Comparison of ENCODE assay signal across 22 mouse cellular contexts in the genomic region with DNA sequence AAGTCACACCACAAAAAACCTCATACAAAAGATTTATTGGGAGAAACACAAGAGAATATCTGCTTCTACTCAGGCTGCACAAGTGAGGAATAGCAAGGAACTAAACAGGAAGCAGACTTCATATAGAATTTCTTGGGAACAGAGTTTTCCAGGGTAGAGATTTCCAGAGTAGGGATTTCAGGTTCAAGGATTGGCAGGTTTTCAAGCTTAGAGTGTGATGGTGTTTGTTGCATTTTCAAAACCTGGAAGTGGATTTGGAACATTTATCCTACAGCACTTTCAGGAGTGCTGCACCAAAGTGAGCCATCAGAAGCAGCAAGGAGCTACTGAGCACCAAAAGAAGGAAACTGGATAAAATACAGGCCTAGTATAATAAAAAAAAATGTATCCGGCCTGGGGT.
"Had no signal": no experiment of that assay in that cellular context is flagged by ENCODE, and none has a peak within 500 bp of the region (broad histone marks: within the 10 kb centered on the region; RNA-seq: fewer than 3 reads in every experiment).

No protein-coding gene starts in this region.

- ATAC-seq: intestine, postnatal 0 days; liver, postnatal 0 days had no signal

- H3K4me1 ChIP-seq: lung, embryonic 15.5 days; neural tube, embryonic 12.5 days; neural tube, embryonic 15.5 days; stomach, embryonic 15.5 days had no signal

- H3K4me2 ChIP-seq: limb, embryonic 13.5 days; liver, embryonic 11.5 days; lung, embryonic 15.5 days; midbrain, embryonic 11.5 days; neural tube, embryonic 12.5 days; neural tube, embryonic 15.5 days; stomach, embryonic 15.5 days had no signal

- H3K9me3 ChIP-seq: lung, embryonic 15.5 days; neural tube, embryonic 12.5 days; neural tube, embryonic 15.5 days; stomach, embryonic 15.5 days had no signal

- DNase-seq: kidney, adult 2 months; kidney, postnatal 10 days; kidney, postnatal 36 days; layer of hippocampus, postnatal 36 days; left cerebral cortex, postnatal 4 days; liver, postnatal 0 days; lung, postnatal 14 days; lung, postnatal 4 days; midbrain, embryonic 14.5 days; retina, postnatal 1 day; right cerebral cortex, postnatal 25 days; spleen, adult 18-20 months; thymus, postnatal 25 days had no signal

- H3K27ac ChIP-seq: liver, embryonic 14.5 days; lung, embryonic 15.5 days; neural tube, embryonic 12.5 days; neural tube, embryonic 15.5 days; stomach, embryonic 15.5 days had no signal

- H3K27me3 ChIP-seq: limb, embryonic 13.5 days; lung, embryonic 15.5 days; neural tube, embryonic 12.5 days; neural tube, embryonic 15.5 days; stomach, embryonic 15.5 days had no signal

- H3K36me3 ChIP-seq: limb, embryonic 13.5 days; lung, embryonic 15.5 days; neural tube, embryonic 12.5 days; neural tube, embryonic 15.5 days; stomach, embryonic 15.5 days had no signal

- H3K9ac ChIP-seq: limb, embryonic 13.5 days; liver, embryonic 14.5 days; liver, postnatal 0 days; lung, embryonic 15.5 days; neural tube, embryonic 12.5 days; neural tube, embryonic 15.5 days; stomach, embryonic 15.5 days had no signal

- H3K4me3 ChIP-seq: limb, embryonic 13.5 days; lung, embryonic 15.5 days; neural tube, embryonic 12.5 days; neural tube, embryonic 15.5 days; stomach, embryonic 15.5 days had no signal
